Mouse (Mus musculus) forebrain, embryonic 11.5 days (tissue): ENCODE results near the gene Zcwpw1. TPM values are rescaled to one million over a fixed set of nuclear protein-coding genes. Genes with fewer than 3 reads are reported as not detected.
A peak's percentile ranks its signal among the peaks of the same experiment; 100 is the strongest.
"Not testable (repeated sequence)": the region's sequence is repeated elsewhere in the genome, so short reads cannot be mapped to it uniquely, and the experiment has no call there.

ENCODE experiments used
- ATAC-seq: fragments of 200-750 bp; cut with Nextera tagmentation; replicated peaks from 2 replicates; pipeline ENCODE4 v1.8.0; 2017; ENCODE audit warnings: moderate TSS enrichment; ENCODE audit not compliant: low FRiP score
- DNase-seq: peaks from one replicate; pipeline ENCODE4 v3.0.0-alpha.2; 2017; ENCODE audit warnings: low spot score
- H3K27ac ChIP-seq: fragments of 300-500 bp; sonication (generic); 2 replicates; pipeline ENCODE4 v1.5.1; 2014; ENCODE audit warnings: low read depth, low read length
- H3K27me3 ChIP-seq: fragments of 300-500 bp; sonication (generic); 2 replicates; pipeline ENCODE4 v1.6.1; 2014; ENCODE audit warnings: mild to moderate bottlenecking, low read length, mixed read lengths; ENCODE audit not compliant: control insufficient read depth, insufficient read depth
- H3K36me3 ChIP-seq: fragments of 300-500 bp; sonication (generic); 2 replicates; pipeline ENCODE4 v1.6.1; 2014; ENCODE audit warnings: mild to moderate bottlenecking, low read length, moderate library complexity, mixed read lengths; ENCODE audit not compliant: control insufficient read depth, insufficient read depth
- H3K4me1 ChIP-seq: fragments of 300-500 bp; sonication (generic); replicated peaks from 2 replicates; pipeline ENCODE4 v1.6.1; 2014; ENCODE audit warnings: low read length, mixed read lengths; ENCODE audit not compliant: control insufficient read depth, insufficient read depth
- H3K4me2 ChIP-seq: fragments of 300-500 bp; sonication (generic); 2 replicates; pipeline ENCODE4 v1.6.1; 2014; ENCODE audit warnings: low read depth, mild to moderate bottlenecking, low read length, moderate library complexity, mixed read lengths; ENCODE audit not compliant: severe bottlenecking
- H3K4me3 ChIP-seq: fragments of 300-500 bp; sonication (generic); 2 replicates; pipeline ENCODE4 v1.5.1; 2014; ENCODE audit warnings: low read depth, low read length
- H3K9ac ChIP-seq: fragments of 300-500 bp; sonication (generic); 2 replicates; pipeline ENCODE4 v1.6.1; 2014; ENCODE audit warnings: low read length
- H3K9me3 ChIP-seq: fragments of 300-500 bp; sonication (generic); 2 replicates; pipeline ENCODE4 v1.6.1; 2016; ENCODE audit warnings: low read length, mixed read lengths; ENCODE audit not compliant: control insufficient read depth
- WGBS: fragments of 180-500 bp; shearing (Covaris S2); extraction: QIAGEN DNeasy Blood & Tissue Kit; methylation state at CpG from one replicate; pipeline ENCODE4 v1.1.7; 2014; 5-methylcytosine and 5-hydroxymethylcytosine counted together
- polyA plus RNA-seq: library from polyadenylated mRNA; unstranded; fragments of >200 nt; fragmentation: Nextera tagmentation; extraction: Ambion mirVana; gene quantifications from 2 replicates; pipeline ENCODE4 v1.2.1, GENCODE M21; 2014

Zcwpw1 gene
- polyA plus RNA-seq, 1 experiment from 2014 or later, result 21.2 TPM

- no peaks in the 10 kb centered on the region for H3K27me3 ChIP-seq
- ATAC-seq, result peak; percentile 85
- DNase-seq, result peak; percentile 95
- H3K4me2 ChIP-seq, result peak within 1 kb of the TSS; percentile 98
- H3K9ac ChIP-seq, result peak within 1 kb of the TSS; percentile 84
- H3K36me3 ChIP-seq, result no peaks in the 10 kb centered on the region
- H3K4me1 ChIP-seq, result peaks cover 18% of the 10 kb centered on the region
- peak within 1 kb of the TSS; percentile 69 for H3K4me3 ChIP-seq
- 6% methylated on average over 28 of the region's 28 CpGs for WGBS
- peak within 1 kb of the TSS; percentile 90 for H3K27ac ChIP-seq
- no peaks in the 10 kb centered on the region for H3K9me3 ChIP-seq
Measured at GRCm38 (mm10) chr5:137745214-137746171, 42.1 kb upstream of the Zcwpw1 start, which contains the start of gene Tsc22d4. TSS of gene Tsc22d4 (plus strand) at chr5:137745730.

GRCm38 (mm10) chr5:137746282-137746850, 41.2 kb upstream of the Zcwpw1 start:
- Histone ChIP-seq H3K9ac (peak overlapping the region; percentile 84), H3K27me3 (no peaks in the 10 kb centered on the region), H3K4me1 (peaks cover 16% of the 10 kb centered on the region), H3K4me3 (peak overlapping the region; percentile 69), H3K4me2 (peak overlapping the region; percentile 98), H3K27ac (peak overlapping the region; percentile 90), H3K36me3 (no peaks in the 10 kb centered on the region), H3K9me3 (no peaks in the 10 kb centered on the region)
- under 1% methylated on average over 20 of the region's 20 CpGs for WGBS
- DNase-seq, result peak; percentile 85
- peak; percentile 49 for ATAC-seq

- H3K27ac ChIP-seq, result peak overlapping the region; percentile 90
- no peaks in the 10 kb centered on the region for H3K9me3 ChIP-seq
- H3K4me1 ChIP-seq, result peaks cover 14% of the 10 kb centered on the region
- no peaks in the 10 kb centered on the region for H3K36me3 ChIP-seq
- WGBS, result under 1% methylated on average over 15 of the region's 16 CpGs
- DNase-seq, result peak; percentile 69
- peak overlapping the region; percentile 69 for H3K4me3 ChIP-seq
- peak overlapping the region; percentile 98 for H3K4me2 ChIP-seq
- ATAC-seq, result no peak
- H3K9ac ChIP-seq, result peak overlapping the region; percentile 84
- H3K27me3 ChIP-seq, result no peaks in the 10 kb centered on the region
Measured at GRCm38 (mm10) chr5:137746851-137747325, 40.7 kb upstream of the Zcwpw1 start.

GRCm38 (mm10) chr5:137747326-137747961, 40.2 kb upstream of the Zcwpw1 start:
- peak overlapping the region; percentile 69 for H3K4me3 ChIP-seq
- H3K9me3 ChIP-seq, result no peaks in the 10 kb centered on the region
- H3K4me1 ChIP-seq, result peaks cover 14% of the 10 kb centered on the region
- peak overlapping the region; percentile 98 for H3K4me2 ChIP-seq
- 6% methylated on average over 26 of the region's 26 CpGs for WGBS
- ATAC-seq, result no peak
- no peaks in the 10 kb centered on the region for H3K36me3 ChIP-seq
- no peak overlapping the region; the same call in 1 of the 2 replicates for H3K27ac ChIP-seq
- H3K27me3 ChIP-seq, result no peaks in the 10 kb centered on the region
- DNase-seq, result peak; percentile 65
- H3K9ac ChIP-seq, result peak overlapping the region; percentile 84

GRCm38 (mm10) chr5:137748130-137748770, 39.3 kb upstream of the Zcwpw1 start:
- Histone ChIP-seq H3K27ac (no peak overlapping the region), H3K4me1 (peaks cover 14% of the 10 kb centered on the region), H3K4me3 (peak overlapping the region; percentile 69; the same call in 1 of the 2 replicates), H3K27me3 (no peaks in the 10 kb centered on the region), H3K9me3 (no peaks in the 10 kb centered on the region), H3K4me2 (peak overlapping the region; percentile 98), H3K36me3 (no peaks in the 10 kb centered on the region), H3K9ac (peak overlapping the region; percentile 17; the same call in 1 of the 2 replicates)
- ATAC-seq (no peak), DNase-seq (no peak)
- 59% methylated on average over 5 of the region's 5 CpGs for WGBS

- Histone ChIP-seq H3K9me3 (no peaks in the 10 kb centered on the region), H3K27ac (no peak overlapping the region), H3K4me1 (peaks cover 14% of the 10 kb centered on the region), H3K4me3 (no peak overlapping the region), H3K36me3 (no peaks in the 10 kb centered on the region), H3K27me3 (no peaks in the 10 kb centered on the region), H3K9ac (no peak overlapping the region), H3K4me2 (no peak overlapping the region)
- no peak for ATAC-seq
- no peak for DNase-seq
- 85% methylated on average over 6 of the region's 6 CpGs for WGBS
Measured at GRCm38 (mm10) chr5:137749196-137749836, 38.3 kb upstream of the Zcwpw1 start.

- H3K4me3 ChIP-seq, H3K4me2 ChIP-seq, H3K27ac ChIP-seq, DNase-seq, H3K9me3 ChIP-seq, ATAC-seq, H3K9ac ChIP-seq, H3K36me3 ChIP-seq, H3K27me3 ChIP-seq: not testable (repeated sequence)
- WGBS, result 89% methylated on average over 7 of the region's 8 CpGs
- H3K4me1 ChIP-seq, result peaks cover 11% of the 10 kb centered on the region
Measured at GRCm38 (mm10) chr5:137750212-137750611, 37.4 kb upstream of the Zcwpw1 start.
